Mouse (Mus musculus) kidney, adult 9 months (tissue): ENCODE measurements around the gene Snx8.

ENCODE experiments used
- DNase-seq: peaks from one replicate; pipeline ENCODE4 v3.0.0; 2022

The Snx8 gene

DNA sequence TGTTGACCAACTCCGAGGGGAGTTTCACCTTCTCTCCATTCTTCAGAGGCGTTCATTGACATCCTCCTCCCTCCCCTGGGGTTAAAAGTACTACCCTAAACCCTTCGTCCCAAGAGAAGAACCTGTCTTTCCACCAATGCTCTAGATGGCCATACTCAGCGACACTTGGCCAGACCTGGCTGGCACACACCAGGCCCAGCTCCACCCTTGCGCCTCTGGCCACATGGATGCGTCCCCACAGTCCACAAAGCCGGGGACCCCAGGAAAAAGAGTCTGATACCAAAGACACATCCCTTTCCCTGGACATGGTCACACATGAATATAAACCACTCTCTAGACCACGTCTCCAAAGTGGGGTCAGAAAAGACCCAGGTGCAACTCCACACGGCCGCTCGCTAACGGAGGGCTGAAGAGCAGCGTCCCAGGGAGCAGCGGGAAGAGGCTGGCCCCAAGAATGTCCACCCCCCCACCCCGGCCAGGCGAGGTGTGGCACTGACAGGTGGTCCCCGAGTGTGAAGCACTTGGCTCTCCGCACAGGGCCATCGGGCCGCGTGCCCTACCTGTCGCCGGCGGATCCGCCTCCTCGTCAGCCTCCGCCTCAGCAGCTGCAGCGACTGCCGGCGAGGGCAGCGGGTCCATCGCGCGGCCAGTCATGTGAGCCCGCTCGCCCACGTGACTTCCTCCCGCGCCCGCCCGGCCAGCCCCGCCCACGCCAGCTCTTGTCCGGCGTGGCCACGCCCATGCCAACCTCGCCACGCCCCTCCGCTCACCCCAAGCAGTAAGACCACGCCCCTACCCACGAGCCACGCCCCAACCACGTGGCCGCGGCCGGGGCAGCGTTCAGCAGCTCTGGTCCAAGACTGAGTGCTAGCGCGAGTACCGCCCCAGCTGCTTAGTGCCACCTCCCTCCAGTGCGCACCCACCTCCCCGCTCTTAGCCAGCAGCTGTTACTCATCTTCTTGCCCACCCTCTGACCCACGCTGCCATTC is at the start of gene Snx8:
Gene Snx8 (minus strand): TSS at position 675 of the 989 bp plus-strand sequence.
- peak; percentile 99 for DNase-seq

GRCm38 (mm10) chr5:140425016-140425783 is 36.1 kb upstream of the Snx8 start:
- no peak for DNase-seq

- no peak for DNase-seq
These were observed 31.6 kb upstream of the Snx8 start for GRCm38 (mm10) chr5:140420616-140421015.

- no peak for DNase-seq
These were observed 30.5 kb upstream of the Snx8 start for GRCm38 (mm10) chr5:140419442-140420080.

DNA sequence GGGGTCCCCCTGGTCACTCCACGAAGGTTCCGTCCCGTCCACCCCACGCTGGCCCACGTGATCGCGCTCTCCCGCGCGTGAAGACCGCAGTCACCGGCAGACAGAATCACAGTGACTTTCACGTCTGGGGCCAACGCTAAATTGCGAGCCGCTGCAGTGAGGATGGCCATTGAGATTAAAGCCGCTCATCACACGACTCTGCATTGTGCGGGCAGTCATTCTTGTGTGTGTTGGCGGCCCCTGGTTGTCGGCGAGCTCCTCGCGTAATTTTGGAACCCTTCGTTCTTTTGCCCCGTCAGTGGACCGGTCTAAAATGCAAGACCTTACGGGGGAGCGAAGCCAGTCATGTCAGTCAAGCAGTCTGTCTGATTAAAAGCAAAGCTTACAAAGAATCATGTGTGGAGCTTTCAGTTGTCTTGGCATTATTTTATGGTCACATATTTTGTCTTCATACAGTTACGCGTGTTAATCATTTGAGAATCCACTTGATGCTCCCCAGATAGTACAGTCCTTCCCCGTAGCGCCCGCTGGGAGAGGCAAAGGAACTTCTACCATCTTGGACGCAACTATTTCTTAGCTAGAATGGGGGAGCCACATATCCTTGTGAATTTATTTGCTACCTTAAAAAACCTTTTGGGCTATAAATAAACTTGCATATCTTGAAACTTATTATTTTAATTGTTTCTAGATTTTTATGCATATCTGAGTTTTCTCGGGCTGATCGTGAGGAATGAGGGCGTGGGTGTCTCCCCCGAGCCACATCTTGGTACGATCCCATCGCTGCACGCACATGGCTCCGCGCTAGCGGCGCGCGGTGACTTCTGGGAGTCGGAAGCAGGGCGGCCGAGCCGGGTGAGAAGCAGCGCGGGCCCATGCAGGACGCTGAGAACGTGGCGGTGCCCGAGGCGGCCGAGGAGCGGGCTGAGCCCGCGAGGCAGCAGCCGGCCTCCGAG is 29.7 kb upstream of the Snx8 start, which contains the start of gene Eif3b:
Gene Eif3b (plus strand): TSS at position 840 of the 953 bp plus-strand sequence.
- DNase-seq: peak; percentile 92

GRCm38 (mm10) chr5:140418106-140418488 is 29.0 kb upstream of the Snx8 start:
- DNase-seq: no peak

DNA sequence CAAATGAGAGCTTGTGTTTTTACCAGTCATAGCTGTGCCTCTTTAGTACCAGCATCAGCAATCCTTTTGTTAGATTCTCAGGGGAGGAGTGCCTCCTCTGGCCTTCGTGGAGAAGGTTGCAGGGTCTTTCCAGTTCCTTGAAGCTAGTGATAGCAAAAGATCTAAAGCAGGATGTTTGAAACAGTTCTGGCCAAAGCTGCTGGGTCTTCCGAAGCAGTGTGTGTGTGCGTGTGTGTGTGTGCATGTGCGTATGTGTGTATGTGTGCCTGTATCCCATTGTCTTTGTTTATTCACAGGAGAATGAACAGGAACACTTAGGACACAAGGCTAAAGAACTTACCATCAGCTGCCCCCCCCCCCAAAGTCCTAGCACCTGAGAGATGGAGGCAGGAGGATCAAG is 25.6 kb upstream of the Snx8 start:
- no peak for DNase-seq

- DNase-seq: peak; percentile 71
These were observed 22.3 kb upstream of the Snx8 start for GRCm38 (mm10) chr5:140411339-140411738.

DNA sequence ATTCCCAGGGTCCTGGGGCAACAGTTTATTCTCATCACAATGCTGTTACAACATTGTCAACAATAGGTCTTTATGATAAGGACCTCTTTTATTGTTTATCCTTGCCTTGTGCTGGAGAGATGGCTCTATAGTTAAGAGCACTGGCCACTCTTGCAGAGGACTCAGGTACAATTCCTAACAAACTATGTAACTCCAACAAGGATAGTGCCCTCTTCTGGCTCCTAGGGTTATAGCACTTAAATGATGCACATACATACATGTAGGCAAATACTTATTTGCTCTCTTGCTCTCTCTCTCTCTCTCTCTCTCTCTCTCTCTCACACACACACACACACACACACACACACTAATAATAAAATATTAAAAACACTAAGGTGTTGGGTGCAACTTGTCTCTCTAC is 19.7 kb upstream of the Snx8 start:
- no peak for DNase-seq

- no peak for DNase-seq
These were observed 17.6 kb upstream of the Snx8 start for GRCm38 (mm10) chr5:140406666-140407065.

GRCm38 (mm10) chr5:140405126-140405525 is 16.1 kb upstream of the Snx8 start:
- DNase-seq: no peak

DNA sequence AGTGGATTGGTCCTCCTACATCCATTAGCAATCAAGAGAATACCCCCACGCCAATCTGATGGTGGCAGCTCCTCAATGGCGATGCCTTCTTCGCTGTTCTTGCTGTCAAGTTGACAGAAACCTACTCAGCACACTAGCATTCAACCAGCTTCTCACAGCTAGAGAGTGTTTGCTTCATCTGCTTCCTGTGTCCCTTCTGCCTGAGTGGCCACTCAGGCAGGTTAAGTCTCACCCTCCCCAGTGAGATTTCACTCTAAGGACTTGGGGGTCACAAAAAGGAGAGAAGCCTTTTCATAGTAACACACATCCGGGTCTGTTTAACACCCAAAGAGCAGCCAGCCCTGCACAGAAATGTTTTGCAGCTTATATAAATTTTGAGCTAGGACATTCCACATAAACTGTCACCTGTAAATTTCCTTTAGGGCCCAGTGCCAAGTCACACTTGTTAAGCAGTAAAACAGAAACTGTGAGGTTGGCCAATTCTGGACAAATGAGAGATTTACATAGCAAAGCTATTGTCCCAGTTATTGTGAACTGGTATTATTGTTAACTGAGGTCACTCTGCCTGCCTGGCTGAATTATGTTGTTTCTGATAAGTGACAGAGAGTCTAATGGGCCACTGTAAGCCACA is 13.7 kb upstream of the Snx8 start:
- peak; percentile 65 for DNase-seq

DNA sequence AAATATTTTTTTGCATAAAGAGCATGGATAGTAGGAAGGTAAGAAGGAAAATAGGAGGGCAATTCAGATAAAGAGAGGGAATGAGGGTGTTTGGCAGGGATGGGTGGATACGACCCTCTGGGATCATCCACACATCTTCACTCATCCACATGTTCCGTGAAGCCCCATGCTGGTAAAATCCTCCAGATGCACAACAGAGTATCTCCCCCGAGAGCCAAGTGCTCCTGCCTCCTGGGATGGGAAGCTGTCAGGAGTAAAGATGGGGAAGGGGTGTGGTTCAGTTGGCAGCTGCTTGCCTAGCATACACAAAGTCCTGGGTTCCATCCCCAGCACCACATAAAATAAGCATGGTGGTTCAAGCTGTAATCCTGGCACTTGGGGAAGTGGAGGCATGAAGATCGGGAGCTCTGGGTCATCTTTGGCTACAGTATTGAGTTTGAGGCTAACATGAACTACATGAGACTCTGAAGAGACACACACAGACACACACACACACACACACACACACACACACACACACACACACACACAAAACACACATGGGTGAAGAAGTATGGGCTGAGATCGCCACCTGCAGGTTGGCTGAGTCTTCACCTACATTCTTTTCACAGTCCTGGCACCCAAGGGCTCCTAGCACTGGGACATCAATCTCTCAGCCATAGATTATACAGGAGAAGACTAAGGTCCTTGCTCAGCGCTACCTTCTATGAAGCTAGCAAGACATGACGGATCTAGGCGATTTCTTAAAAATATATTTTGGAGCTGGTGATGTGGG is 7.3 kb upstream of the Snx8 start:
- peak; percentile 52 for DNase-seq

DNA sequence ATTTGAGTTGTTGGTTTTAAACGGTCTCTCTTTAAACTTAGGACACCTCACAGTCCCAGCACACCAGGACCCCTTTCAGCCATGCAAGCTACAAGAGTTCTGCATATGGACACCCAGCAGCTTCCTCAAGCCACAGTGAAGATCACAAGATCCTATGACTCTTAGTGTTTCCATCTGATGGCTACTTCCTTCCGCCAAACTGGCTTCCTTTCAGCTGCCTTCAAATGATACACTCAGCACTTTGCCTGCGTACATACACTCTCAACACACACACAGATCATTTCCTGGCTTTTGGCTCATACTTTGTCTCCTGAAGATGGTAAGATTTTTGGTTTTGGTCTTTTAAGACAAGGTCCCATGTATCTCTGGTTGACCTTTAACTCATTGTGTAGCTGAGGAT is 3.6 kb upstream of the Snx8 start:
- no peak for DNase-seq

DNA sequence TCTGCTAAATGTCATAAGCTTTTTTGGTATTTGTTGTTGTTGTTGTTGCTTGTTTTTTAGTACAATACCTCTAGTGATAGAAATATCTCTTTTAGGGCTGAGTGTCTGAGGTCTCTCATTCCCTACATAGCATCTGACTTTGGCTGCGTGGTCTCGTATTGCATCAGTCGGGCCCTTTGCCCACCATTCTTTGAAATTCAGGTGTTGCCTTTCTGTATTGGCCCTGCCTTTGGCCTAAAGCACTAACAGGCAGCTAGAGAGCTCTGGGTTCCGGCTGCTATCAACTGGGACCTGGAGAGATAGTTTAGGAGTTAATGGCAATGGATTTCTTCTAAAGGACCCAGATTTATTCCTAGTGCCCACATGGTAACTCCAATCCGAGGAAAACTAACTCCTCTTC is 2.9 kb upstream of the Snx8 start:
- no peak for DNase-seq

DNA sequence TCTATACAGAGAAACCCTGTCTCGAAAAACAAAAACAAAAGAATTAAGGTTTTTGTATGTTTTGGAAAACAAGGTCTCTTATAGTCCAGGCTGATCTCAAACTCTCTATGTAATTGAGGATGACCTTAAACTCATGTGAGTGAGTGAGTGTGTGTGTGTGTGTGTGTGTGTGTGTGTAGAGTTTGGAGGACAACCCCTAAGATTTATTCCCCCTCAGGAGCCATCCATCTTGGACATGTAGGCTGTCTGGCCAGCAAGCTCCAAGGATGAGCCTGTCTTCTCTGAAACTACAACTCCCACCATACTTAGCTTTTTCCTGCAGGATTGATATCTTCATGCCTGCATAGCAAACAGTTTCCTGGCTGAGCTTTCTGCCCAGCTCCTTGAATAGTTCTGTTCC is 2.4 kb upstream of the Snx8 start:
- DNase-seq: no peak

GRCm38 (mm10) chr5:140389647-140390046 is 585 bp upstream of the Snx8 start:
- DNase-seq: no peak

DNA sequence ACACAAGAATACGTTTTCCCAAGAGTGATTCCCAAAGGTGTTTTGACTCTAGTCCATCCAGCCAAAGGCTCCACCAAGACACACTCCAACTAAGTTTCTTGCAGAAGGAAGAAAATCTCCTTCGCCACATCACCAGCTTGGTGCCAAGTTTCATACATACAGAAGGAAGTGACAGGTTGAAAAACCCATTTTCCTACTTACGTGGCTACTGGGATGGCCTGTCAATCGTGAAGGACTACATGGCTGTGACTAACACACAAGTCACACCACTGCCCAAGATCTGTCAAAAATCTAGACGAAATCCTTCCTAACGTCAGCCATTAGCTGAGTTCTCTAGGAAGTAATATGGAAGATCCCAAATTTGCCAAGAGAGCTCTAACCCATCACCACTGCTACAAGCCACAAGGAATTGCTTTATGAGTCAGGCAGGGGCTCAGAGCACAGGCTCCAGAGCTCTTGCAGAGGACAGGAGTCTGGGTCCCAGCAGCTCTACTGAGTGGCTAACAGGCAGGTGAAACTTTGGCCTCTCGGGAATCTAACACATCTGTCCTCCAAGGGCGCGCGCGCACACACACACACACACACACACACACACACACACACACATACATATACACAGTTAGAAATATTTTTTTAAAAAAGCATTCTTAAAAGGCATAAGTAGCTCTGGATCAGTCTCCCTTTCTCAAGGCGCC is 1.1 kb downstream of the Snx8 start:
- no peak for DNase-seq

- DNase-seq: peak; percentile 55
These were observed 1.8 kb downstream of the Snx8 start for GRCm38 (mm10) chr5:140387236-140387635.

DNA sequence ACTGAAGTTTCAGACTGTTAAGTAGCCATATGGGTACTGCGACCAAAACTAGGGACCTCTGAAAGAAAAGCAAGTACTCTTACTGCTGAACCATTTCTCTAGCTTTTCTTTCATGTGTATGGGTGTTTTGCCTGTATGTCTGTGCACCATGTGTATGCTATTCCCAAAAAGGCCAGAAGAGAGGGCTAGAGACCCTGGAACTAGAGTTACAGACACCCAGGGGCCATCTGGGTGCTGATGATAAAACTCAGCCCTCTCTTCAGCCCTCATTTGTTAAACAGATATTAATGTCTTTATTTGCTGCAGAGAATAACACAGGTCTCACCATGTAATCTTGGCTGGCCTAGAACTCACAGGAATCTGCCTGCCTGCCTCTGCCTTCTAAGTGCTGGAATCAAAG is 4.6 kb downstream of the Snx8 start:
- no peak for DNase-seq
